Mouse (Mus musculus): ENCODE measurements at regions not wholly inside any gene's neighbourhood (a gene's known extent, or its start where the extent isn't known, plus 50 kb on each side); places are given as distances from the start of the nearest gene placed in this dataset.

DNA sequence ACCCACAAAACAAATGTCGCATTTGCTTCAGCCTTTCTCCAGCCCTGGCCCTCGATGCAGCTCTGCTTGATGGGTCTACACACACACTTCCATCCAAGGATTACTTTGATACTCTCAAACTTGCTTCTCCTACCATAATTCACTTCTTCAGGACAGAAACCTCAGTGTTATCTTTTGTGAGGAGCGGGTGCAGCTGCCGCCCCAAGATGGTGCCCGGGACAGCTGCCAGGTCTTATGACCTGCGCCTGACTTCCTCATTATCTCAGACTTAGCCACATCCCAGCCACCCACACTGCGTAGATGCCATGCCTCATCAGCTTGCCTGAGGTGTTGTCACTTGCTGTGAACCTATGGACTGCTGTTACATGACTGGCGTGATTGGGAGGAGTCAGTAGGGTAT is 762.5 kb downstream of the Rfpl4b start:
- TF ChIP-seq GATA1 (IDR thresholded peaks at IDR 0.05; ENCODE audit: borderline replicate concordance, low read length) (no peak), FLI1 (IDR thresholded peaks at IDR 0.05; ENCODE audit: low read length) (no peak)
